Mouse (Mus musculus): Measurements from ENCODE around the gene Tmem141.

DNA sequence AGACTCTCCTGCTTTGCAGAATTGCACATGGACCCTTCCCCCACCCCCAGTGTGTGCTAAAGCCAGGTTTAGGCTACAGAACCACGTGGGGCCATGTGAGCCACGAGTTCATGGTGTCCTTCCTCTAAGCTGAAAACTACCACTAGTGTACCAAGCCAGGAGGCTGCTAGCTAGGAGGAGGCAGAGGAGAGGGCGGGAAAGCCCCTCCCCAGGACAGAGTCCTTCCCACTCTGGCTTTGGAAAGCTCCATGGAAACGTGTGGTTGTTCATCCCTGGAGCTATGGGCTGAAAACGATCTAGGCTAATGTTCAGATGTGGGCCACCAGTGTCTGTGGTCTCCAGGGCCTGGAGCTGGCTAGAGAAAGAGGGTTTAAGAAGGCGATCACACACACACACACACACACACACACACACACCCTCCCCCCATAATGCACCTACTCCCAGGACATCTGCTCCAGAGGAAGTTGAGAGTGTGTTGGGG, 41.1 kb downstream of the Tmem141 start:
- no peak for TF ChIP-seq GATA1 (IDR thresholded peaks at IDR 0.05; ENCODE audit: borderline replicate concordance, low read length)
- TF ChIP-seq FLI1 (IDR thresholded peaks at IDR 0.05; ENCODE audit: low read length), result no peak
